Mouse (Mus musculus): ENCODE measurements around the gene Pbld2. TPM values are rescaled to one million over a fixed set of nuclear protein-coding genes. Genes with fewer than 3 reads are reported as not detected.
A peak's percentile ranks its signal among the peaks of the same experiment; 100 is the strongest.

Pbld2 gene
- 0.89 and 1.1 TPM in 2 replicates for polyA plus RNA-seq (2016; fragmentation: Nextera tagmentation; extraction: Ambion mirVana)

- Histone ChIP-seq H3K36me3 (peaks cover 5% of the 10 kb centered on the region; the same call in 1 of the 2 replicates), H3K4me3 (peak within 1 kb of the TSS; percentile 97), H3K27ac (replicated peaks) (peak within 1 kb of the TSS; percentile 100), H3K27me3 (ENCODE audit: low read depth, poor library complexity, severe bottlenecking) (no peaks in the 10 kb centered on the region), H3K9me3 (replicated peaks) (no peaks in the 10 kb centered on the region), H3K4me1 (peaks cover 69% of the 10 kb centered on the region)
- WGBS, result under 1% methylated on average over 68 of the region's 69 CpGs
- peak; percentile 99 for DNase-seq (ENCODE audit: low spot score)
Observed at GRCm38 (mm10) chr10:63023749-63024579, at the start of gene Pbld2, which contains the start of gene Hnrnph3. Pbld2 (plus strand) TSS chr10:63024315. Hnrnph3 (minus strand) TSS chr10:63024217.

- WGBS, result 13% methylated on average over 10 of the region's 10 CpGs
- H3K27ac ChIP-seq (replicated peaks), result peak overlapping the region; percentile 97
Observed at GRCm38 (mm10) chr10:62979667-62980038, 44.5 kb upstream of the Pbld2 start.

GRCm38 (mm10) chr10:62980039-62980954 is 43.8 kb upstream of the Pbld2 start, which contains the start of gene Rufy2:
Rufy2 (plus strand) TSS chr10:62980223.
- peaks cover 43% of the 10 kb centered on the region for H3K36me3 ChIP-seq
- peaks cover 5% of the 10 kb centered on the region; the same call in 1 of the 2 replicates for H3K27me3 ChIP-seq (ENCODE audit: low read depth, poor library complexity, severe bottlenecking)
- WGBS, result 1% methylated on average over 77 of the region's 77 CpGs
- peaks cover 10% of the 10 kb centered on the region for H3K4me1 ChIP-seq
- H3K27ac ChIP-seq (replicated peaks), result peak within 1 kb of the TSS; percentile 97
- H3K9me3 ChIP-seq (replicated peaks), result no peaks in the 10 kb centered on the region
- peak within 1 kb of the TSS; percentile 97 for H3K4me3 ChIP-seq
- peak; percentile 89 for DNase-seq (ENCODE audit: low spot score)

More at GRCm38 (mm10) chr10:62979667-62980038, 44.5 kb upstream of the Pbld2 start:
- peaks cover 5% of the 10 kb centered on the region; the same call in 1 of the 2 replicates for H3K27me3 ChIP-seq (ENCODE audit: low read depth, poor library complexity, severe bottlenecking)
- H3K9me3 ChIP-seq (replicated peaks), result no peaks in the 10 kb centered on the region
- H3K36me3 ChIP-seq, result peaks cover 43% of the 10 kb centered on the region
- peaks cover 10% of the 10 kb centered on the region for H3K4me1 ChIP-seq
- DNase-seq (ENCODE audit: low spot score), result no peak
- H3K4me3 ChIP-seq, result peak overlapping the region; percentile 97

DNA sequence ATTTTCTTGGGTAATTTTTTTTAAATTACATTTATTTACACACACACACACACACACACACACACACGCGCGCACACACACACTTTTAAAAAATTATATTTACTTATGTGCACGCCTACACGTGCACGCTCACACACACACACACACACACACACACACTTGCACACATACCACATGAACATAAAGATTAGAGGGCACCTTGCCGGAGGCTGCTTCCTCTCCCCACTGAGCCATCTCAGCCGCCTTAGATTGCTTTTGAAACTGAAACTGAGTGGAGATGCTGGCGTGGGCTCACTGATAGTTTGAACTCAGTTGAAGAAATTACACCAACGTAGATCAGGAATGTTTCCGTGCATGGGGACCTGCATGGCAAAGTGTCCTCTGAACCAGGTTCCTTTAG is 40.0 kb upstream of the Pbld2 start:
- Histone ChIP-seq H3K4me1 (peaks cover 10% of the 10 kb centered on the region), H3K27me3 (ENCODE audit: low read depth, poor library complexity, severe bottlenecking) (peaks cover 1% of the 10 kb centered on the region; the same call in 1 of the 2 replicates), H3K4me3 (no peak overlapping the region), H3K9me3 (replicated peaks) (no peaks in the 10 kb centered on the region), H3K27ac (replicated peaks) (no peak overlapping the region), H3K36me3 (peaks cover 68% of the 10 kb centered on the region)
- 93% methylated on average over 11 of the region's 11 CpGs for WGBS
- no peak for DNase-seq (ENCODE audit: low spot score)

DNA sequence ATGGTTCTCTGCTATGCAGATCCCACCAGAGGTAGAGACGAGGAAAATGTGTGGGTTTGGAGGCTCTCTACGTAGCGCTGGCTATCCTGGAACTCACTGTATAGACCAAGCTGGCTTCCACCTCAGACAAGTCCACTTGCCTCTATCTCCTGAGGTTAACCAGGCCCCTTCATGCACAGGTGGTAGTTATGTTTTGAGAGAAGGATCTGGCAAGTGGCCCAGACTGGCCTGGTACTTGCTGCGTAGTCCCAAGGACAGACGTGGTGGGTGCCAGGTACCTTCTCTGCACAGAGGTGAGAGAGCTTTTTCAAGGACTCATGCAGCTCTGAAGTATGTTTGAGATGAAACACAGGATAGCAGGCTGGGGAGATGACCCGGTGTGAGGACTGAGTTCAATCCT is 39.6 kb upstream of the Pbld2 start:
- H3K9me3 ChIP-seq (replicated peaks), result no peaks in the 10 kb centered on the region
- H3K36me3 ChIP-seq, result peaks cover 73% of the 10 kb centered on the region
- no peak for DNase-seq (ENCODE audit: low spot score)
- H3K27me3 ChIP-seq (ENCODE audit: low read depth, poor library complexity, severe bottlenecking), result no peaks in the 10 kb centered on the region
- H3K4me3 ChIP-seq, result no peak overlapping the region
- peaks cover 9% of the 10 kb centered on the region for H3K4me1 ChIP-seq
- WGBS, result 92% methylated on average over 6 of the region's 6 CpGs
- H3K27ac ChIP-seq (replicated peaks), result no peak overlapping the region

- WGBS, result 25% methylated on average over 3 of the region's 3 CpGs
- no peaks in the 10 kb centered on the region for H3K27me3 ChIP-seq (ENCODE audit: low read depth, poor library complexity, severe bottlenecking)
- H3K9me3 ChIP-seq (replicated peaks), result no peaks in the 10 kb centered on the region
- peaks cover 97% of the 10 kb centered on the region for H3K36me3 ChIP-seq
- DNase-seq (ENCODE audit: low spot score), result peak; percentile 54
- H3K4me1 ChIP-seq, result peaks cover 7% of the 10 kb centered on the region; the same call in 1 of the 2 replicates
- no peak overlapping the region for H3K27ac ChIP-seq (replicated peaks)
- H3K4me3 ChIP-seq, result no peak overlapping the region
Observed at GRCm38 (mm10) chr10:62987341-62987740, 36.8 kb upstream of the Pbld2 start.

GRCm38 (mm10) chr10:62990636-62991035 is 33.5 kb upstream of the Pbld2 start:
- peaks cover 97% of the 10 kb centered on the region for H3K36me3 ChIP-seq

DNA sequence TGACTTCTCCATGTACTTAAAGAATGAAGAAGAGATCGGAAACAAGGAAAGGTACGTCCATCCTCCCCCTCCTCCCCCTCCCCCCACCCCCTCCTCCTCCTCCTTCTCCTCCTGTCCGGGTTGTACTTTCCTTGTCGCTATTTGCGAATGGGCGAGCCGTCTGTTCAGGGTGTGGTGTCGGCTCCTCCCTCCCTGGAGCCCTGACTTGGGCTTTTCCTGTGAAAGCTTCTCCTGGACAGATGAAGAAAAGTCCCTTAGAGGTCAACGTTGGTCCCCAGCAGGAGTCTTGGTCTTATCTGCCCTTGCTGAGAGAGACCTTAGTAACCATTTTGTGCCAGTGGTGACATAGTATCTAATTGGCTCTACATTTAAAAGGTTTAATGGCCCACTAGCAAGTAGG is 30.1 kb upstream of the Pbld2 start:
- WGBS, result 96% methylated on average over 7 of the region's 9 CpGs

More at GRCm38 (mm10) chr10:62990636-62991035, 33.5 kb upstream of the Pbld2 start:
- H3K4me1 ChIP-seq, result peaks cover 7% of the 10 kb centered on the region; the same call in 1 of the 2 replicates
- WGBS, result 95% methylated on average over 15 of the region's 15 CpGs
- H3K4me3 ChIP-seq, result no peak overlapping the region
- no peaks in the 10 kb centered on the region for H3K9me3 ChIP-seq (replicated peaks)
- no peak for DNase-seq (ENCODE audit: low spot score)
- no peaks in the 10 kb centered on the region for H3K27me3 ChIP-seq (ENCODE audit: low read depth, poor library complexity, severe bottlenecking)
- no peak overlapping the region for H3K27ac ChIP-seq (replicated peaks)

DNA sequence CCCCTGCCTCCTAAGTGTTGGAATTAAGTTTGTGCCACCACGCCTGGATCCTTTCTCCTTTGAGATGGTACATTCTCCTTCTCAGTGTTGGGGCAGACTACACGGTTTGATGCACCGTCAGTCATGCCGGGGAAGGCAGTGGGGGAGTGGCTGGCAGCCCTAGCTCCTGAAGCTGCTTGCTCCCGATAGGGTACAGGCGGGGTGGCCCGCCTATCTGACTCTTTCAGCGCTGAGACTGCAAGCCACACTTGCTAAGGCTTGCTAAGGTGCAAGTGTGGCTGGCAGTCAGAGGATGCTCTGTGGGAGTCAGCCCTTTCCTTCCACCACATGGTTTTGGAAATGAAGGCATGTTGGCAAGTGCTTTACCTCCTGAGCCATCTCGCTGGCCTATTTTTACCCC is 23.5 kb upstream of the Pbld2 start:
- H3K4me3 ChIP-seq, result no peak overlapping the region
- H3K9me3 ChIP-seq (replicated peaks), result no peaks in the 10 kb centered on the region
- 67% methylated on average over 9 of the region's 9 CpGs for WGBS
- H3K27me3 ChIP-seq (ENCODE audit: low read depth, poor library complexity, severe bottlenecking), result no peaks in the 10 kb centered on the region
- DNase-seq (ENCODE audit: low spot score), result no peak
- no peaks in the 10 kb centered on the region for H3K4me1 ChIP-seq
- no peak overlapping the region for H3K27ac ChIP-seq (replicated peaks)
- H3K36me3 ChIP-seq, result peaks cover 96% of the 10 kb centered on the region

More for the DNA sequence above, 30.1 kb upstream of the Pbld2 start:
- no peak overlapping the region for H3K27ac ChIP-seq (replicated peaks)
- H3K4me3 ChIP-seq, result no peak overlapping the region
- H3K36me3 ChIP-seq, result peaks cover 96% of the 10 kb centered on the region
- H3K9me3 ChIP-seq (replicated peaks), result no peaks in the 10 kb centered on the region
- DNase-seq (ENCODE audit: low spot score), result no peak
- H3K4me1 ChIP-seq, result peaks cover 7% of the 10 kb centered on the region; the same call in 1 of the 2 replicates
- no peaks in the 10 kb centered on the region for H3K27me3 ChIP-seq (ENCODE audit: low read depth, poor library complexity, severe bottlenecking)

- Histone ChIP-seq H3K27ac (replicated peaks) (no peak overlapping the region), H3K4me1 (no peaks in the 10 kb centered on the region), H3K9me3 (replicated peaks) (no peaks in the 10 kb centered on the region), H3K4me3 (no peak overlapping the region), H3K36me3 (peaks cover 99% of the 10 kb centered on the region), H3K27me3 (ENCODE audit: low read depth, poor library complexity, severe bottlenecking) (no peaks in the 10 kb centered on the region)
- no peak for DNase-seq (ENCODE audit: low spot score)
- 83% methylated on average over 9 of the region's 9 CpGs for WGBS
Observed at GRCm38 (mm10) chr10:63003252-63003651, 20.9 kb upstream of the Pbld2 start.

DNA sequence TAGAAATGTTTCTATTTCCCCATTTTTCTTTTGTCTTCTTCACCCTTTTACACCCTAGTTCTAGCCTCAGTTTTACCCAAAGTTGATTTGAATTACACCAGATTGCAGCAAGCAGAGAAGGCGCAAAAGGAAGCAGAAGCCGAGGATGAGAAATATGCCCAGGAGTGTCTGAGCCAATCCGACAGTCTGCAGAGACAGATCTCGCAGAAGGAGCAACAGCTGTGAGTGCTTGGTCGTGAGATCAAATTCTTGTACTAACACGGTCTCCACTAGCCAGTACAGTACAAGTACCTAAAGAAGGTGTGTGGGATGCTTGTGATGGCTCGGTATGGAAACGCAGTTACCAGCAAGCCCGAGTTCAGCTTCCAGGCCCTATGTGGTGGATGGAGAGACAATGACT is 19.6 kb upstream of the Pbld2 start:
- no peaks in the 10 kb centered on the region for H3K9me3 ChIP-seq (replicated peaks)
- H3K4me3 ChIP-seq, result no peak overlapping the region
- WGBS, result 91% methylated on average over 9 of the region's 9 CpGs
- peaks cover 100% of the 10 kb centered on the region for H3K36me3 ChIP-seq
- DNase-seq (ENCODE audit: low spot score), result no peak
- no peak overlapping the region for H3K27ac ChIP-seq (replicated peaks)
- H3K27me3 ChIP-seq (ENCODE audit: low read depth, poor library complexity, severe bottlenecking), result no peaks in the 10 kb centered on the region
- no peaks in the 10 kb centered on the region for H3K4me1 ChIP-seq

- H3K27me3 ChIP-seq (ENCODE audit: low read depth, poor library complexity, severe bottlenecking), result no peaks in the 10 kb centered on the region
- H3K27ac ChIP-seq (replicated peaks), result no peak overlapping the region
- H3K9me3 ChIP-seq (replicated peaks), result no peaks in the 10 kb centered on the region
- H3K4me1 ChIP-seq, result no peaks in the 10 kb centered on the region
- 81% methylated on average over 3 of the region's 3 CpGs for WGBS
- H3K36me3 ChIP-seq, result peaks cover 100% of the 10 kb centered on the region
- H3K4me3 ChIP-seq, result no peak overlapping the region
- DNase-seq (ENCODE audit: low spot score), result no peak
Observed at GRCm38 (mm10) chr10:63008193-63008592, 15.9 kb upstream of the Pbld2 start.

Measured in midbrain, embryonic 10.5 days (tissue).